Mouse (Mus musculus) intestine, embryonic 15.5 days (tissue): Measurements from ENCODE around the gene Eefsec. TPM values are rescaled to one million over a fixed set of nuclear protein-coding genes. Genes with fewer than 3 reads are reported as not detected.

Experiments used
- ATAC-seq: fragments of 200-750 bp; cut with Nextera tagmentation; 2 replicates; pipeline ENCODE4 v1.8.0; 2017; ENCODE audit warnings: moderate TSS enrichment, moderate library complexity
- H3K27ac ChIP-seq: fragments of 300-500 bp; sonication (generic); 2 replicates; pipeline ENCODE4 v1.5.1; 2015; ENCODE audit warnings: mild to moderate bottlenecking, inconsistent platforms
- H3K27me3 ChIP-seq: fragments of 300-500 bp; sonication (generic); replicated peaks from 2 replicates; pipeline ENCODE4 v1.6.1; 2015; ENCODE audit warnings: inconsistent platforms
- H3K36me3 ChIP-seq: fragments of 300-500 bp; sonication (generic); 2 replicates; pipeline ENCODE4 v1.6.1; 2015; ENCODE audit warnings: inconsistent platforms
- H3K4me1 ChIP-seq: fragments of 300-500 bp; sonication (generic); replicated peaks from 2 replicates; pipeline ENCODE4 v1.6.1; 2015; ENCODE audit warnings: inconsistent platforms
- H3K4me2 ChIP-seq: fragments of 300-500 bp; sonication (generic); replicated peaks from 2 replicates; pipeline ENCODE4 v1.6.1; 2015; ENCODE audit warnings: mild to moderate bottlenecking, inconsistent platforms
- H3K4me3 ChIP-seq: fragments of 300-500 bp; sonication (generic); replicated peaks from 2 replicates; pipeline ENCODE4 v1.5.1; 2015; ENCODE audit warnings: inconsistent platforms
- H3K9ac ChIP-seq: fragments of 300-500 bp; sonication (generic); 2 replicates; pipeline ENCODE4 v1.6.1; 2015; ENCODE audit warnings: inconsistent platforms
- H3K9me3 ChIP-seq: fragments of 300-500 bp; sonication (generic); 2 replicates; pipeline ENCODE4 v1.6.1; 2016; ENCODE audit warnings: inconsistent platforms
- WGBS: fragments of 180-500 bp; shearing (Covaris S2); methylation state at CpG from one replicate; pipeline ENCODE4 v1.1.7; 2015; 5-methylcytosine and 5-hydroxymethylcytosine counted together
- polyA plus RNA-seq: library from polyadenylated mRNA; unstranded; fragments of >200 nt; fragmentation: Nextera tagmentation; extraction: Ambion mirVana; gene quantifications from 2 replicates; pipeline ENCODE4 v1.2.1, GENCODE M21; 2015

Eefsec gene
- polyA plus RNA-seq, 1 experiment from 2014 or later, result 40.1 TPM

- Histone ChIP-seq H3K27me3 (no peaks in the 10 kb centered on the region), H3K9me3 (no peaks in the 10 kb centered on the region), H3K4me3 (no peak overlapping the region), H3K4me2 (no peak overlapping the region), H3K4me1 (no peaks in the 10 kb centered on the region), H3K9ac (no peak overlapping the region), H3K27ac (no peak overlapping the region), H3K36me3 (peaks cover 2% of the 10 kb centered on the region; the same call in 1 of the 2 replicates)
- 41% methylated on average over 2 of the region's 2 CpGs for WGBS
- no peak for ATAC-seq
These were observed 131.0 kb downstream of the Eefsec start for GRCm38 (mm10) chr6:88315295-88315694.

- H3K27ac ChIP-seq, result no peak overlapping the region
- no peak overlapping the region for H3K4me3 ChIP-seq
- H3K27me3 ChIP-seq, result no peaks in the 10 kb centered on the region
- H3K9me3 ChIP-seq, result no peaks in the 10 kb centered on the region
- no peak overlapping the region for H3K9ac ChIP-seq
- no peak for ATAC-seq
- H3K4me1 ChIP-seq, result no peaks in the 10 kb centered on the region
- H3K4me2 ChIP-seq, result no peak overlapping the region
- peaks cover 2% of the 10 kb centered on the region; the same call in 1 of the 2 replicates for H3K36me3 ChIP-seq
- 51% methylated on average over 9 of the region's 9 CpGs for WGBS
These were observed 132.4 kb downstream of the Eefsec start for GRCm38 (mm10) chr6:88313937-88314336.

- Histone ChIP-seq H3K4me1 (no peaks in the 10 kb centered on the region), H3K4me3 (no peak overlapping the region), H3K27me3 (no peaks in the 10 kb centered on the region), H3K36me3 (peaks cover 2% of the 10 kb centered on the region; the same call in 1 of the 2 replicates), H3K9ac (no peak overlapping the region), H3K4me2 (no peak overlapping the region), H3K9me3 (no peaks in the 10 kb centered on the region), H3K27ac (no peak overlapping the region)
- WGBS, result 88% methylated on average over 10 of the region's 10 CpGs
- ATAC-seq, result no peak
These were observed 134.7 kb downstream of the Eefsec start for GRCm38 (mm10) chr6:88311593-88311992.

- no peak for ATAC-seq
- Histone ChIP-seq H3K9ac (no peak overlapping the region), H3K4me3 (no peak overlapping the region), H3K9me3 (no peaks in the 10 kb centered on the region), H3K4me1 (no peaks in the 10 kb centered on the region), H3K27me3 (no peaks in the 10 kb centered on the region), H3K27ac (no peak overlapping the region), H3K4me2 (no peak overlapping the region), H3K36me3 (peaks cover under 1% of the 10 kb centered on the region; the same call in 1 of the 2 replicates)
- WGBS, result 85% methylated on average over 4 of the region's 4 CpGs
These were observed 140.1 kb downstream of the Eefsec start for GRCm38 (mm10) chr6:88306100-88306746.

GRCm38 (mm10) chr6:88301234-88301633 lies 145.1 kb downstream of the Eefsec start:
- Histone ChIP-seq H3K9me3 (no peaks in the 10 kb centered on the region), H3K4me3 (no peak overlapping the region), H3K4me2 (no peak overlapping the region), H3K27me3 (no peaks in the 10 kb centered on the region), H3K9ac (no peak overlapping the region), H3K36me3 (no peaks in the 10 kb centered on the region), H3K4me1 (no peaks in the 10 kb centered on the region), H3K27ac (no peak overlapping the region)
- no peak for ATAC-seq
- WGBS, result 53% methylated on average over 7 of the region's 7 CpGs

GRCm38 (mm10) chr6:88299491-88299890 lies 146.8 kb downstream of the Eefsec start:
- Histone ChIP-seq H3K4me2 (no peak overlapping the region), H3K27me3 (no peaks in the 10 kb centered on the region), H3K9me3 (no peaks in the 10 kb centered on the region), H3K9ac (no peak overlapping the region), H3K27ac (no peak overlapping the region), H3K36me3 (no peaks in the 10 kb centered on the region), H3K4me3 (no peak overlapping the region), H3K4me1 (no peaks in the 10 kb centered on the region)
- peak; percentile 34 for ATAC-seq
- WGBS, result 44% methylated on average over 2 of the region's 2 CpGs

- Histone ChIP-seq H3K4me2 (no peak overlapping the region), H3K27ac (no peak overlapping the region), H3K9me3 (no peaks in the 10 kb centered on the region), H3K9ac (no peak overlapping the region), H3K36me3 (0 out of 2 replicates have a peak, but pooled peaks cover 3% of the 10 kb centered on the region), H3K4me3 (no peak overlapping the region), H3K27me3 (no peaks in the 10 kb centered on the region), H3K4me1 (no peaks in the 10 kb centered on the region)
- ATAC-seq, result no peak
- WGBS, result 67% methylated on average over 4 of the region's 4 CpGs
These were observed 153.9 kb downstream of the Eefsec start for GRCm38 (mm10) chr6:88292274-88292909.

- 84% methylated on average over 6 of the region's 6 CpGs for WGBS
- Histone ChIP-seq H3K36me3 (0 out of 2 replicates have a peak, but pooled peaks cover 3% of the 10 kb centered on the region), H3K27me3 (no peaks in the 10 kb centered on the region), H3K4me3 (no peak overlapping the region), H3K4me2 (no peak overlapping the region), H3K9ac (no peak overlapping the region), H3K9me3 (no peaks in the 10 kb centered on the region), H3K4me1 (no peaks in the 10 kb centered on the region), H3K27ac (no peak overlapping the region)
- ATAC-seq, result no peak
These were observed 156.1 kb downstream of the Eefsec start for GRCm38 (mm10) chr6:88290129-88290766.

- Histone ChIP-seq H3K27me3 (no peaks in the 10 kb centered on the region), H3K4me2 (no peak overlapping the region), H3K4me3 (no peak overlapping the region), H3K4me1 (no peaks in the 10 kb centered on the region), H3K9ac (no peak overlapping the region), H3K36me3 (no peaks in the 10 kb centered on the region), H3K27ac (no peak overlapping the region), H3K9me3 (no peaks in the 10 kb centered on the region)
- 95% methylated on average over 2 of the region's 2 CpGs for WGBS
- ATAC-seq, result no peak
These were observed 168.2 kb downstream of the Eefsec start for GRCm38 (mm10) chr6:88278141-88278540.

GRCm38 (mm10) chr6:88277242-88277641 lies 169.1 kb downstream of the Eefsec start:
- Histone ChIP-seq H3K9ac (no peak overlapping the region), H3K4me2 (no peak overlapping the region), H3K36me3 (no peaks in the 10 kb centered on the region), H3K4me3 (no peak overlapping the region), H3K9me3 (no peaks in the 10 kb centered on the region), H3K27me3 (no peaks in the 10 kb centered on the region), H3K4me1 (no peaks in the 10 kb centered on the region; the same call in 1 of the 2 replicates), H3K27ac (no peak overlapping the region)
- WGBS, result 87% methylated on average over 4 of the region's 4 CpGs
- ATAC-seq, result no peak

GRCm38 (mm10) chr6:88276221-88276620 lies 170.1 kb downstream of the Eefsec start:
- H3K4me2 ChIP-seq, result no peak overlapping the region
- WGBS, result 67% methylated on average over 4 of the region's 4 CpGs
- no peaks in the 10 kb centered on the region for H3K36me3 ChIP-seq
- H3K4me3 ChIP-seq, result no peak overlapping the region
- H3K9me3 ChIP-seq, result no peaks in the 10 kb centered on the region
- H3K27ac ChIP-seq, result no peak overlapping the region
- H3K27me3 ChIP-seq, result no peaks in the 10 kb centered on the region
- ATAC-seq, result no peak
- no peak overlapping the region for H3K9ac ChIP-seq
- H3K4me1 ChIP-seq, result no peaks in the 10 kb centered on the region; the same call in 1 of the 2 replicates

- Histone ChIP-seq H3K9me3 (no peaks in the 10 kb centered on the region), H3K9ac (no peak overlapping the region), H3K36me3 (no peaks in the 10 kb centered on the region), H3K27ac (no peak overlapping the region), H3K4me3 (no peak overlapping the region), H3K4me1 (no peaks in the 10 kb centered on the region; the same call in 1 of the 2 replicates), H3K27me3 (no peaks in the 10 kb centered on the region), H3K4me2 (no peak overlapping the region)
- 63% methylated on average over 6 of the region's 6 CpGs for WGBS
- no peak for ATAC-seq
These were observed 171.7 kb downstream of the Eefsec start for GRCm38 (mm10) chr6:88274623-88275022.
